ENCODE assay signal across 21 mouse cellular contexts in genomic region chr9:23069161-23069560, GRCm38 (mm10).
DNase-seq lines count a peak whose midpoint lies in the region; ATAC-seq lines count a peak whose summit lies in the region.
"Had no signal": no experiment of that assay in that cellular context is flagged by ENCODE, and none has a peak within 500 bp of the region (broad histone marks: within the 10 kb centered on the region; RNA-seq: fewer than 3 reads in every experiment).

No protein-coding gene starts in this region.

- no peak overlapping the region for H3K4me2 ChIP-seq in embryonic facial prominence, embryonic 11.5 days (ENCODE audit: low read depth, low read length)
- H3K4me2 ChIP-seq in midbrain, embryonic 15.5 days, result no peak overlapping the region
- H3K4me2 ChIP-seq: embryonic facial prominence, embryonic 15.5 days; forebrain, embryonic 15.5 days; hindbrain, embryonic 13.5 days had no signal

- 71% methylated on average over 7 of the region's 7 CpGs for WGBS in embryonic facial prominence, embryonic 11.5 days
- 77% methylated on average over 7 of the region's 7 CpGs for WGBS in embryonic facial prominence, embryonic 10.5 days
- 27% methylated on average over 7 of the region's 7 CpGs for WGBS in midbrain, embryonic 15.5 days
- 64% methylated on average over 7 of the region's 7 CpGs for WGBS in midbrain, embryonic 10.5 days

- H3K27ac ChIP-seq in embryonic facial prominence, embryonic 11.5 days (replicated peaks; ENCODE audit: low read depth, low read length), result no peak overlapping the region
- H3K27ac ChIP-seq in embryonic facial prominence, embryonic 10.5 days (replicated peaks), result no peak overlapping the region
- H3K27ac ChIP-seq in midbrain, embryonic 15.5 days, result no peak overlapping the region
- H3K27ac ChIP-seq in midbrain, embryonic 10.5 days (replicated peaks), result no peak overlapping the region
- H3K27ac ChIP-seq: embryonic facial prominence, embryonic 15.5 days; forebrain, embryonic 15.5 days; heart, embryonic 10.5 days; hindbrain, embryonic 13.5 days had no signal

- DNase-seq in embryonic facial prominence, embryonic 11.5 days (ENCODE audit: low spot score), result peak; percentile 15
- no peak for DNase-seq in embryonic facial prominence, embryonic 10.5 days (ENCODE audit: low spot score)
- no peak for DNase-seq in midbrain, embryonic 10.5 days (ENCODE audit: low spot score)
- DNase-seq in retina, embryonic 14.5 days (ENCODE audit: low spot score), result peak; percentile 44
- no peak for DNase-seq in heart, adult 11 months
- DNase-seq: adrenal gland, postnatal 14 days; cerebellum, adult 18-20 months; cerebellum, postnatal 25 days; gastrocnemius, postnatal 36 days; heart, adult 18-20 months; heart, postnatal 10 days; heart, postnatal 4 days had no signal

- H3K9me3 ChIP-seq in embryonic facial prominence, embryonic 11.5 days (replicated peaks; ENCODE audit: control insufficient read depth, low read length), result no peaks in the 10 kb centered on the region
- no peaks in the 10 kb centered on the region for H3K9me3 ChIP-seq in embryonic facial prominence, embryonic 10.5 days
- H3K9me3 ChIP-seq in midbrain, embryonic 15.5 days, result no peaks in the 10 kb centered on the region
- H3K9me3 ChIP-seq in midbrain, embryonic 10.5 days (replicated peaks), result no peaks in the 10 kb centered on the region
- H3K9me3 ChIP-seq: embryonic facial prominence, embryonic 15.5 days; forebrain, embryonic 15.5 days; heart, embryonic 10.5 days; hindbrain, embryonic 13.5 days had no signal

- no peaks in the 10 kb centered on the region for H3K27me3 ChIP-seq in embryonic facial prominence, embryonic 11.5 days (ENCODE audit: control insufficient read depth, insufficient read depth, low read length)
- H3K27me3 ChIP-seq in embryonic facial prominence, embryonic 10.5 days (replicated peaks; ENCODE audit: low read depth, poor library complexity, severe bottlenecking), result peaks cover 37% of the 10 kb centered on the region
- no peaks in the 10 kb centered on the region for H3K27me3 ChIP-seq in midbrain, embryonic 15.5 days (replicated peaks)
- peaks cover 27% of the 10 kb centered on the region for H3K27me3 ChIP-seq in midbrain, embryonic 10.5 days (ENCODE audit: low read depth, poor library complexity, severe bottlenecking)
- H3K27me3 ChIP-seq: forebrain, embryonic 15.5 days; hindbrain, embryonic 13.5 days had no signal

- no peaks in the 10 kb centered on the region for H3K36me3 ChIP-seq in embryonic facial prominence, embryonic 11.5 days (replicated peaks; ENCODE audit: control insufficient read depth, insufficient read depth, low read depth, low read length)
- no peaks in the 10 kb centered on the region for H3K36me3 ChIP-seq in embryonic facial prominence, embryonic 10.5 days (replicated peaks)
- H3K36me3 ChIP-seq in midbrain, embryonic 15.5 days (replicated peaks), result no peaks in the 10 kb centered on the region
- H3K36me3 ChIP-seq in midbrain, embryonic 10.5 days, result no peaks in the 10 kb centered on the region
- H3K36me3 ChIP-seq: embryonic facial prominence, embryonic 15.5 days; forebrain, embryonic 15.5 days; heart, embryonic 10.5 days; hindbrain, embryonic 13.5 days had no signal

- H3K9ac ChIP-seq in embryonic facial prominence, embryonic 11.5 days (replicated peaks; ENCODE audit: low read length), result no peak overlapping the region
- no peak overlapping the region for H3K9ac ChIP-seq in midbrain, embryonic 15.5 days
- H3K9ac ChIP-seq: embryonic facial prominence, embryonic 15.5 days; forebrain, embryonic 15.5 days; hindbrain, embryonic 13.5 days had no signal

- H3K4me3 ChIP-seq in embryonic facial prominence, embryonic 11.5 days (ENCODE audit: low read depth, low read length), result no peak overlapping the region
- no peak overlapping the region for H3K4me3 ChIP-seq in embryonic facial prominence, embryonic 10.5 days
- no peak overlapping the region for H3K4me3 ChIP-seq in midbrain, embryonic 15.5 days
- H3K4me3 ChIP-seq in midbrain, embryonic 10.5 days, result no peak overlapping the region
- H3K4me3 ChIP-seq: embryonic facial prominence, embryonic 15.5 days; erythroblast, embryonic 14.5 days; forebrain, embryonic 15.5 days; heart, embryonic 10.5 days; hindbrain, embryonic 13.5 days had no signal

- ATAC-seq in embryonic facial prominence, embryonic 11.5 days (replicated peaks; ENCODE audit: insufficient number of reproducible peaks, low FRiP score, low TSS enrichment, low read depth), result no peak
- ATAC-seq in midbrain, embryonic 15.5 days (replicated peaks), result 0 out of 2 replicates have a peak, but pooled peaks have one; percentile 43
- ATAC-seq in erythroid progenitor cell, adult 5-6 weeks (replicated peaks; ENCODE audit: low FRiP score, poor library complexity, severe bottlenecking), result no peak
- ATAC-seq: activated CD4-positive, CD25-positive, alpha-beta regulatory T cell, adult 4 months; Patski had no signal

- H3K4me1 ChIP-seq in embryonic facial prominence, embryonic 11.5 days (ENCODE audit: control insufficient read depth, insufficient read depth, low read length), result no peaks in the 10 kb centered on the region
- peaks cover 19% of the 10 kb centered on the region for H3K4me1 ChIP-seq in embryonic facial prominence, embryonic 10.5 days
- H3K4me1 ChIP-seq in midbrain, embryonic 15.5 days, result no peaks in the 10 kb centered on the region
- peaks cover 6% of the 10 kb centered on the region; the same call in 1 of the 2 replicates for H3K4me1 ChIP-seq in midbrain, embryonic 10.5 days
- H3K4me1 ChIP-seq: embryonic facial prominence, embryonic 15.5 days had no signal

Comparison
In these comparisons a context has a peak if more than half of its experiments do, and no peak if none do; other contexts are left out.
1. DNase-seq: peak in embryonic facial prominence, embryonic 11.5 days (single experiment) and retina, embryonic 14.5 days (single experiment); none in embryonic facial prominence, embryonic 10.5 days (single experiment), midbrain, embryonic 10.5 days (single experiment) and heart, adult 11 months (single experiment).